Mouse (Mus musculus) bone marrow macrophage, adult 2 months (primary cell): ENCODE data around the gene Spib. TPM values are rescaled to one million over a fixed set of nuclear protein-coding genes. Genes with fewer than 3 reads are reported as not detected.

Source experiments
- H3K27ac ChIP-seq: 2 replicates; pipeline ENCODE4 v1.5.1; 2012; ENCODE audit warnings: low read depth, low read length; ENCODE audit not compliant: insufficient read depth
- H3K4me1 ChIP-seq: 2 replicates; pipeline ENCODE4 v1.6.1; 2012; ENCODE audit warnings: low read length; ENCODE audit not compliant: control insufficient read depth, insufficient read depth
- H3K4me3 ChIP-seq: 2 replicates; pipeline ENCODE4 v1.5.1; 2012; ENCODE audit warnings: mild to moderate bottlenecking, low read length, moderate library complexity; ENCODE audit not compliant: insufficient read depth
- CTCF ChIP-seq: IDR thresholded peaks from 2 replicates; pipeline ENCODE4 v1.5.1; 2012; ENCODE audit warnings: low read depth, mild to moderate bottlenecking, low read length, moderate library complexity
- POLR2A ChIP-seq: IDR thresholded peaks from 2 replicates; pipeline ENCODE4 v1.6.1; 2012; ENCODE audit warnings: mild to moderate bottlenecking, low read depth, low read length, borderline replicate concordance
- polyA plus RNA-seq: library from polyadenylated mRNA; stranded (reverse); fragments of >200 nt; gene quantifications from 2 replicates; pipeline ENCODE4 v1.2.4, GENCODE M21; 2012; ENCODE audit not compliant: missing spikeins, insufficient read depth, insufficient read length

Spib gene
- polyA plus RNA-seq, 1 experiment = 0.32 TPM

DNA sequence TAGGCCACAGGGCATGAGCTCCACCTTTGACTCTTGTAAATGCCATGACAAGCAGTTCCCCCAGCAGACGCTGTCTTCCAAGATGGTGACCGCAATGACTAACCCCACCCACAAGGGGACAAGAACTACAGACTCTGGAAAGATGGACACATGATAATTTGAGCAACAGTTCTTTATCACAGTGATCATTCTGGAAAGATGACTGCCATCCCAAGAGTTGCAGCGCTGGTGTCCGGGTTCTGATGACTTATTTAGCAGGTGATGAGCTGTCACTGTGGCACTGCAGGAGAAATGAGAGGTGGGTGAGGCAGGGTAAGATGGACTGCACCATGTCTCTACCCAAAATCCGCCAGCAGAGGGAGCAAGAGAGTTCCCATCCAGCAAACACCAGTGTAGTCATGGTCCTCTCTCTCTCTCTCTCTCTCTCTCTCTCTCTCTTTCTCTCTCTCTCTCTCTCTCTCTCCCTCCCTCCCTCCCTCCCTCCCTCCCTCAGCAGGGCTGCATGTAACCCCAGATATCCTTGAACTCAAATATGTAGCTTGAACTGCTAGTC is 30.2 kb downstream of the Spib start:
- H3K27ac ChIP-seq = no peak overlapping the region
- H3K4me3 ChIP-seq = no peak overlapping the region
- TF ChIP-seq POLR2A (no peak), CTCF (peak; percentile 72)
- peaks cover 5% of the 10 kb centered on the region for H3K4me1 ChIP-seq

DNA sequence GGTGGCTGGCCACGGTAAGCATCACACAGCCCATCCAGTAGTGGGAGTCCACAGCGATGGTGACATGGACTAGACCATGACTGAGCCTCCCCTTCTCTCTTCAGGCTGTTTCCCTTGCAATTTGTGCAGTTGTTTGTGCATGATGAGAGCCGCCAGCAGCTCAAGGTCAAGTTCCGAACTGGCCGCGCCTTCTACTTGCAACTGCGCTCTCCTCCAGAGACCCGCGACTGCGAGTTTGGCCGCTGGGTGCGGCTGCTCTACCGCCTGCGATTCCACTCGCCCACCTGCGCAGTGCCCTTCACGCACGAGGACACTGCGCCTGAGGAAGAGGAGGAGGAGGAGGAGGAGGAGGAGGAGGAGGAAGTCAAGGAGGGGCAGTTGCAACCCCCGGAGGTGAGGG is 31.8 kb downstream of the Spib start:
- TF ChIP-seq POLR2A (no peak), CTCF (no peak)
- Histone ChIP-seq H3K27ac (no peak overlapping the region), H3K4me1 (peaks cover 11% of the 10 kb centered on the region), H3K4me3 (no peak overlapping the region)

DNA sequence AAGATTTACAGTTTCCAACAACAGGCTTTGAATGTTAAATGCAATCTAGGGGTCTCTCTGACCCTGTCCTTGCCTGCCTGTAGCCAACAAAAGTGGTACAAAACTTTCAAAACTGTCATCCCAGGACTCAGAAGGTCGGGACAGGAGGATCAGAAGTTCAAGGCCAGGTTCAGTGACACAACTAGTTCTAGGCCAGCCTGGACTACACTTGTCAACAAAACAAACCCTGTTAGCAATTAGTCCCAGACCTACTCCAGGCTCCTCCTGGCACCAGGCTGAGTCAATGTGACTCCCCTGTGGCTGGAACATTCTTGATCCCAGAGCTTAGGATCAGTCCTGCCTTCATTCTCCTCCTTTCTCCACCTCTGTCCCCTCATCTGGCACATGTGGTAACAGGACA is 32.9 kb downstream of the Spib start:
- no peak for TF ChIP-seq CTCF
- TF ChIP-seq POLR2A = no peak
- H3K27ac ChIP-seq = no peak overlapping the region
- H3K4me1 ChIP-seq = peaks cover 12% of the 10 kb centered on the region
- no peak overlapping the region for H3K4me3 ChIP-seq

DNA sequence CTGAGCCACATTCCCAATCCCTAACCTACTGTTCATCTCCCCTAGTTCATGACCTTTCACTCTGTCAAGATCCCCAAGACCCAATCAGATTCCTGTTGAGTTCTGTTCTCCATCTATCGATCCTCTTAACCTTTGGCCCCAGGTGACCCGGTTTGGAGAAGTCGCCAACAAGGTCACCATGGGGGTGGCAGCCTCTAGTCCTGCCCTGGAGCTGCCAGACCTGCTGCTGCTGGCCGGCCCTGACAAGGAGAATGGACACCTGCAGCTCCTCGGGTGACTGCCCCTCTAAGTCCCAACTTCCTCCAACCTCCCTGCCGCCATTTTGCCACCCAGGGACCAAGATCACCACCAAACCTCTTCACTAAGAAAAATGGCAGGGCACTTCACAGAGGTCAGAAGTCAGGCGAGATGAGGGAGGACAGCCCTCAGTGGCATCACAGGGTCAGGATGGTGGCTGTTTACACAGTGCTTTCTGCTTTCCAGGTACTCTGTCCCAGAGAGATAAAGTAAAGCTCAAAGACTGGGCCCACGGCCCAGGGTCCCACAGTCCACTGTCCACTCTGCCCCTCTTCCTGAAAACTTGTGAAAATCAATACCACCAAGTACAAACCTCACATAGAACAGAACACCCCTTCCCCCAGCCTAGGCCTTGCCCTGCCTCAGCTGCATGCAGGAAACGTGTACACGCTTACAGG is 34.4 kb downstream of the Spib start:
- H3K4me3 ChIP-seq = peak overlapping the region; percentile 88; the same call in 1 of the 2 replicates

DNA sequence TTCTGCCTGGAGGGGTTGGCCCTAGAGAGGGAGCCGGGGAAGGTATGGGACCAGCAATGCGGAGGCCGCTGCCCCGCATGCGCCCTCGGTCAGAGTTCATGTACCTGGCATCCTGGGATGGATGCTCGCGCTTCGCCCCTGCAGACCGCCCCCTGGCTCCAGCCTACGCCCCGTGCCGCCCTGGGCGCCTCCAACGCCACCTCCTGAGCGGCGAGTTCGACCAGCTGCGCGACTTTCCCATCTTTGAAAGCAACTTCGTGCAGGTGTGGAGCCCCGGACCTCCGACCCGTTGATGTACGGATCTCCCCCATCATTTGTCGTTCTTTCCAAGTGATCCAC is 35.1 kb downstream of the Spib start:
- H3K27ac ChIP-seq = 0 out of 2 replicates have a peak overlapping the region, but pooled peaks have one; percentile 22
- TF ChIP-seq CTCF (no peak), POLR2A (no peak)
- H3K4me1 ChIP-seq = peaks cover 12% of the 10 kb centered on the region
- peak overlapping the region; percentile 88 for H3K4me3 ChIP-seq

More for the DNA sequence above, 34.4 kb downstream of the Spib start:
- TF ChIP-seq POLR2A (no peak), CTCF (no peak)
- Histone ChIP-seq H3K4me1 (peaks cover 12% of the 10 kb centered on the region), H3K27ac (no peak overlapping the region)

DNA sequence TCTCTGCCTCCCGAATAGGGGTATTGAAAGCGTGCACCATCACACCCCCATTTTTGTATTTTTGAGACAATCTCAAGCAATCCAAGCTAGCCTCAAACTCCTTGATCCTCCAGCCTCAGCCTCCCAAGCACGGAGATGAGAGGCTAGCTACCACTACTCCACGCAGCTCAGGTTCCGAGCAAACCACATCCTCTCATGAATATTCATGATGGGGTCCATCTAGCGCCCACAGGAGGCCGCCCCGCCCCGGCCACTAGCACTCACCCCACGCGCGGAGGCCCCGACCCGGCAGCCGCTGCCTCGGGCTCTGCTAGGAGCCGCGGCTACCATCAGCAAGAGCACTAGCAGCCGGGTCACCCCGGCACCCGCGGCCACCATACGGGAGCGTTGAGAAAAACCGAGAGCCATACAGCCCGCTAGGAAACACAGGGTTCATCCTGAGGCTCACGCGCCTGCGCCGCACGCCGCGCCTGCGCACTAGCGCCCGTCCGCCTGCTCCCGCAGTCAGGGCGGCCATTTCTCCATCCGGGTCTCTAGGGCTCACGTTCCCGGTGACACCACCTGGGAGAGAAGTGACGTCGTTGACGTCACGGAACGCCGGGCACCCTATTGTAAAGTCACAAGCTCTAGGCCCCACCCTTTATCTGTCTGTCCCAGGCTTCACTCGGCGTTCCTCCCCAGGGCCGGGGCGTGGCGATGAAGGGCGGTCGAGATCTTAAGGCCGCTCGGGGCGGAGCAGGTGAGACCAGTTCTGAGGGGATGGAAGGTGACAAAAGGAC is 35.7 kb downstream of the Spib start, which contains the start of the genes Emc10 and Fam71e1:
Gene Emc10, minus strand, starts transcription at position 538 of the 779 bp plus-strand sequence.
Gene Fam71e1, plus strand, starts transcription at position 590 of the 779 bp plus-strand sequence.
- TF ChIP-seq CTCF (no peak), POLR2A (0 out of 2 replicates have a peak, but pooled peaks have one; percentile 56)

DNA sequence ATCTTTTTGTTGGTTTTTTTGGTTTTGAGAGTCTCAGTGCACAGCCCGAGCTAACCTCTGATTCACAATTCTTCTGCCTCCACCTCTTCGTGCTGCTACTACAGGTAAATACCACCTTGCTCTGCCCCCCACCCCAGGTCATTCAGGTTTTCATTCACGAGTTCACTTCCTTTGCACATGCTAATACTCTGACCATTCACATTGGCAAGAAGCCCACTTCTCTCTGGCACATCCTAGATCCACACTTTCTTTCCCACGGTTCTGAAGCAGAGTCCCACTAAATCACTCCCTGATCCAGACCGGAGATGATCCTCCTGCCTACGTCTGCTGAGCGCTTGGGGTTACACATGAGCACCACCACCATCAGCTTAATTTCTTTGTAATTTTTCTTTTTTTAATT is 36.8 kb downstream of the Spib start:
- TF ChIP-seq POLR2A = no peak
- H3K27ac ChIP-seq = no peak overlapping the region
- peaks cover 12% of the 10 kb centered on the region for H3K4me1 ChIP-seq
- peak overlapping the region; percentile 88; the same call in 1 of the 2 replicates for H3K4me3 ChIP-seq

More for the DNA sequence above, 35.7 kb downstream of the Spib start, which contains the start of the genes Emc10 and Fam71e1:
- Histone ChIP-seq H3K4me1 (peaks cover 12% of the 10 kb centered on the region), H3K27ac (peak within 1 kb of the TSS; percentile 72), H3K4me3 (peak within 1 kb of the TSS; percentile 88)

DNA sequence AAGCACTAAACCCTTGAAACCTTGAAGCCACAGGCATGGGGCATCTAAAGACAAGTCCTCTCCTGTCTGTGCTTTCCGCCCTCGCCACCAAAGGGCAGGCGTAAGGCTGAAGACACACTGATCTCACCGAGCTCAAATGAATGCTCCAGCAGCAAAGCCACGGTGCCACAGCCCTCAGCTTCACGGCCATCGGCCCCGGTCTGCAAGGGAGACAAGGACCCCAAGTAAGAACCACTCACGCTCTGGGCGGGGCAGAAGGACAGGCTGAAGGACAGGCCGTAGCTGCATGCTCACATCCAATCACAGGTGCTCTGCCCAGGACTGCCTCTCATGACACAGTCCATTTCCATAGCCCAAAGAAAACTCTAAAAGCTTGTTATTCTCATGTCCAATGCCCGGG is 37.2 kb downstream of the Spib start:
- no peak overlapping the region for H3K27ac ChIP-seq
- no peak overlapping the region for H3K4me3 ChIP-seq
- H3K4me1 ChIP-seq = peaks cover 12% of the 10 kb centered on the region
- TF ChIP-seq POLR2A = no peak
- TF ChIP-seq CTCF = no peak

DNA sequence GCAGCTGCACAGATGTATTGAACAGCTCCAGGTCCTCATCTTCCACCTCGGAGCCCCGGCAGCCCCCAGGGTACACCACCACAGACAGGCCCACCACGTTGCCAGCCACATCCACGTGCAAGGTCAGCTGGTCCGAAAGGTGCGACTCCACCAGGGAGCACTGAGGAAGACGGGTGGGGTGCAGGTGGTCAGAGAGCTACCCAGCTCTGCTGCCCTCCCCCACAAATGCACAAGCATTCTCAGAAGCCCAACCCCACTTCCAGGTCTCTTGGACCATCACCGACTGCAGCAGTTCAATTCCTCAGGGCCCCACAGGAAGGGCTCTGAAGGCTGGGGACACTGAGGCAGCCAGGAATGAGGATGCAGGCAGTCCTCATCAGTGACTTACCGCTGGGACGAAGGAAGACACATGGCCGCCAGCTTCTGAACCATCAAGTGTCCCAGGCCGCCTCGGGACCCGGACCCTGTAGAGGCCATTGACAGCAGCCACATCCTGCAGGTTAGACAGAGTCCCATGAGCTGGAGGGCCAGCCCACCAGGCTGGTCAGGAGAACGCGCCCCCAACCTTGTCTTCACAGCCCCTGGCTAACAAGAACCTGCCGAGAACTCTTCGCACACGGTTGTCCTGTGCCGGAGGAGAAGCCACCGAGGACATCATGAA is 39.6 kb downstream of the Spib start:
- Histone ChIP-seq H3K4me3 (no peak overlapping the region), H3K27ac (no peak overlapping the region), H3K4me1 (peaks cover 11% of the 10 kb centered on the region)
- no peak for TF ChIP-seq CTCF
- TF ChIP-seq POLR2A = no peak
